Mouse (Mus musculus) inflammation-experienced regulatory T-cells, adult 16 weeks (primary cell): ENCODE measurements around the gene March9. TPM values are rescaled to one million over a fixed set of nuclear protein-coding genes. Genes with fewer than 3 reads are reported as not detected.

ENCODE experiments used
- polyA plus RNA-seq: library from polyadenylated mRNA; unstranded; fragments of 100-300 nt; shearing (Covaris generic); gene quantifications from one replicate; pipeline ENCODE4 v1.2.1, GENCODE M21; 2017

The March9 gene
- 0.32 TPM for polyA plus RNA-seq

DNA sequence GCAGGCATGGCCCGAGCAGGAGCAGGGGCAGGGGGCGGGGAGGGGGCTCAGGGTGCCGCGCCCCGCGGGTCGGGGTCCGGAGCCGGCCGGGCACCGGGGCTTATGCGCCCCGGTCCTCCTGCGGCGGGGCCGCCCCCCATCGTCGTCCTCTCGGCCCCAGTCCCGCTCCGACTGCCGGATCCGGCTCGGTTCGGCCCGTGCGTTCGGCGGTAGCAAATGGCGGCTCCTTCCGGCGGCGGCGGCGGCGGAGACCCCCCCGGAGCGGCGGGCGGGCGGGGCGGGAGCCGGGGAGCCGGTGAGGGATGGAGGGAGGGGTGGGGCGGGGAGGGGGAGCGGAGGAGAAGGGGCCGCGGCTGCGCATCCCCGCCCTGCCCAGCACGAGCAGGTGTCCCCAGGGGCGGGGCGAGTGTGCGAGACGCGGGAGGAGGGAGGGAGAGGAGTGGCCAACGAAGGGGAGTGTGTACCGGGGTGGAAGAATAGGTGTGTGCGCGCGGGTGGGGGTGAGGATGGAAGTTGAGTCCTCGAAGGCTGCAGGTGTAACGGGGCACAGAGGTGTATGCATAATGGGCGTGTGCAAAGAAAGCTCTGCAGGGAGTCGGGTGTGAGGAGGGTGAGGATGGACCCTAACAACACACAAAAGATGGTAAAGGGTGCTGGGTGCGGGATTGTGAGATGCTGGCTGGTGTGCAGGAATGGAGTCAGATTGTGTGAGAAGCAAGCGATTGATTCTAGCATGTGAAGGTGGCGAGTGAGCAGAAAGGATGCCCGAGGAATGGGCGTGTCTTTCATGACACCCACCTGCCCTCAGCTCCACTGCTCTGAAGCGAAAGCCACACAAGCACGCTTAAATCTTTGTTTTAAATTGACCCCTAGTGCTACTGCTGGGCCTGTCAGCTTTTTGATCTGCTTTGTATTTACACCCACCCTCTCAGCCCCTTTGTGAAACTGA lies at the start of gene March9:
Gene March9 (minus strand): TSS at position 217 of the 949 bp plus-strand sequence.

DNA sequence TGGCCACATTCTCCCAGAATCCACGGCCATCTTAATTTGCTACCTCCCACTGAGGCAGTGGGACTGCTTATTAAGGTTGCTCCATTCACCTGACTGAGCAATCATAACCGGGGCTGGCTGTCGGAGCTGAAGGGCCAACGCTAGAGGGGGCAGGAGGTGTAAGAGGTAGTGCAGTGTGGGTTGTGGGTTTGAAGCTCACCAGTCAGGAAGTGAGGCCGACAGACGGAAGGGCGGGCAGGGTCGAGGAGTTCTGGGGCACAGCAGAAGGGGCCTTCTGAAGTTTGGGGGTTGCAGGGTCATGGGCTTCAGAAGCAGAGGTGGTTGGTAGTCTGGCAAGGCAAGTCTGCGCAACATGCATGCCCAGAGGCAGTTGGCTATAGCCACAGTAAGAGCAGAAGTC lies 15.1 kb upstream of the March9 start, which contains the start of gene Agap2:
Gene Agap2 (plus strand): TSS at position 205 of the 400 bp plus-strand sequence.

DNA sequence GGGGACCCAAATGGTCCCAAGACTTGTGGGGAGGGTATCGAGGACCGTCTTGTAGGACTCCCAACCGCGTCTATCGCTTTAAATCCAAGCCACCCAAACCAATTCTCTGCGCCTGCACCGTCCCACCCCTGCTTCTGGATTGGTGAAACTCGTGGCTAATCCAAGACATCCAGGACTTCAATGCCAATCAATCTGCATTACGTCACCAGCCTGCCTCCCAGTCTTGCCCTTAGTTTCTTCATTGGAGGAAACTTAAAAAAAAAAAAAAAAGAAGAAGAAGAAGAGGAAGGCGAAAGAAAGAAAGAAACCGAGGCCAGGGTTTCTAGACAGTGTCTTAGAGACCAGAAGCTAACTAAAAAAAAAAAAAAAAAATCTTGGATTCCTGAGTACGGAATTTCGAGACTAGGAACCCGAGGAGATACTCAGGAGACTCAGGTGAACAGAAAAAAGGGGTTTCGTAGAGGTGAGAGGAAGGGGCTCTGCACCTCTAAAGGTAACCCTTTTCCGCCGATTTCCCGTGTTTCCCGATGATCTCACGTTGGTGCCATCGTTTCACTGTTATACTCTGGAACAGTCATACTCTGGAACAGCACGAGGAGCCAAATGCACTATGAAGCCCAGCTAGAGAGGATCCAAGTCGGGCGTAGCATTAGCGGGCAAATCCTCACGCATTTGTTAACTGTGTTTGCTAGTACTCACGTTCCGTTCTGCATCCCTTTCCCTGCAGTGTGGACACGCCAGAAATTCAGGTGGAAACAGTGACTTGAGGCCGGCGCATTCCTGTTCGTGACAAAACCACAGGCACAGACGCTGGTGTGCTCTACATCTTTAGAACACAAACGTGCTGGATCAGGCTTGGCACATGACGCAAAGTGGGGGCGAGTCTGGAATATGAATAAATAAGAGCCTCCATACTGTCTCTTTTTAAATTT lies 10.5 kb upstream of the March9 start, which contains the start of gene Tspan31:
Gene Tspan31 (minus strand): TSS at position 75 of the 932 bp plus-strand sequence.

DNA sequence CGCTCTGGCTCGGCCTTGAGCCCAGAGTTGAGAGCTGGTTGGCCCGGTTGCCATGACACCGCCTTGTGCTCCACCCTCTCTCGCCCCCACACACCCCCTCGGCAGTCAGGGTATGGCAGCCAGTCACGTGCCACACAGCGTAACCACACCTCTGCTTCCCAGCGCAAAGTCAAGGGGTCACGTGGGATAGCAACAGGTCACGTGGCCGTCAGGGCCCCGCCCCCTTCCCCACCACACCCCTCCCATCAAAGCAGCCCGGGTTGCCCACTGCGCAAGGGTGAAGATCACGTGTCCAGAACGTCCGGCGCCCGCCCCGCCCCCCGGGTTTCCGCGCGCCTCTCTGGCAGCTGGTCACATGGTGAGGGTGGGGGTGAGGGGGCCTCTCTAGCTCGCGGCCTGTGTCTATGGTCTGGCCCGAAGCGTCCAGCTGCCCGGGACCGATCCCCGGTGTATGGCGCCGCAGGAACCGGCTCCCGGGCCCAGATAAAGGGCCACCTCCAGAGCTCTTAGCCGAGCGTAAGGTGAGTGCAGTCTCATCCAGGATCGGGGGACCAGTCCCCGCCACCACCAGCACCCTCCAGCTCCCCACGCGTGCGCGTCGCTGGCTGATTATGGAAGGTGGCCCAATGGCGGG lies 3.4 kb upstream of the March9 start, which contains the start of gene Cdk4:
Gene Cdk4 (plus strand): TSS at position 296 of the 634 bp plus-strand sequence.

DNA sequence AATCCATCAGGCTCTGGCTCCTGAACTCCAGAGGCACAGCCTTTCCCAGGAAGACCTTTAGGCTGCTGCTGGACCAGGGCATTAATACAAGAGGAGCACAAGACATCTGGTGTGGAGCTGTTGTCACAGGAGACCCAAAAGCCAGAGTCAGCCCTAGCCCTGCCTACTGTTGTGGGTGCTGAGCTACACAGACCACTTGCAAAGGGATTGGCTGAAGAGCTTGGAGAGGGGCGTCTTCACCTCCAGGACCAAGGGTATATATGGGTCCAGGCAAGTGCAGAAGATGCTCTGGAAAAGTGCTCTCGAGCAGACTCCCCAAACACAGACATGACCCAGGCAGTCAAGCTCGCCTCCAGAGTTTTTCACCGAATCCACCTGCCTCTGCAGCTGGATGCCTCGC lies 12.0 kb downstream of the March9 start, which contains the start of gene Cyp27b1:
Gene Cyp27b1 (plus strand): TSS at position 297 of the 400 bp plus-strand sequence.

DNA sequence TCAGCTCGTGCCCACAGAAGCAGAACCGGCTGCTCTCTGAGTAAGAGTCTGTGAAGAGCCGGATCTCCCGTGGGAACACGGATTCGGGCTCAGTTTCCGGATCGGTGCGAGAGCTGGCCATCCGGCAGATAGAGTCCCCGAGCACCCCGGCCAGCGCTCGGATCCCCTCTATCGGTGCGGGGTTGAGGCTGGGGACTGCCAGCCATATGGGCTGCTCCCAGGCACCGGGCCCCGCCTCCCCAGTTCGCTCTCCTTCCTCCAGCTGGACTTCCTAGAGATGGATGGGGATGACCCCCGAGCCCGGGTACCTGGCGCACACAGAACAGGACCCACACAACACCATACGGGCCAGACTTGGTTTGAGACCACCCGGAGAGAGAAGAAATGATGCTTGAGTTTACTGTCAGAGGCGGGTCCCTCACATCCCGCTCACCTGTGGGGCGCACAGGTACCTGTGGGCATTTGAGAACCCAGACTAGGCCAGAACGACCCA lies 18.7 kb downstream of the March9 start, which contains the start of the genes Mettl1 and Eef1akmt3:
Gene Mettl1 (plus strand): TSS at position 141 of the 493 bp plus-strand sequence.
Gene Eef1akmt3 (minus strand): TSS at position 240 of the 493 bp plus-strand sequence.

DNA sequence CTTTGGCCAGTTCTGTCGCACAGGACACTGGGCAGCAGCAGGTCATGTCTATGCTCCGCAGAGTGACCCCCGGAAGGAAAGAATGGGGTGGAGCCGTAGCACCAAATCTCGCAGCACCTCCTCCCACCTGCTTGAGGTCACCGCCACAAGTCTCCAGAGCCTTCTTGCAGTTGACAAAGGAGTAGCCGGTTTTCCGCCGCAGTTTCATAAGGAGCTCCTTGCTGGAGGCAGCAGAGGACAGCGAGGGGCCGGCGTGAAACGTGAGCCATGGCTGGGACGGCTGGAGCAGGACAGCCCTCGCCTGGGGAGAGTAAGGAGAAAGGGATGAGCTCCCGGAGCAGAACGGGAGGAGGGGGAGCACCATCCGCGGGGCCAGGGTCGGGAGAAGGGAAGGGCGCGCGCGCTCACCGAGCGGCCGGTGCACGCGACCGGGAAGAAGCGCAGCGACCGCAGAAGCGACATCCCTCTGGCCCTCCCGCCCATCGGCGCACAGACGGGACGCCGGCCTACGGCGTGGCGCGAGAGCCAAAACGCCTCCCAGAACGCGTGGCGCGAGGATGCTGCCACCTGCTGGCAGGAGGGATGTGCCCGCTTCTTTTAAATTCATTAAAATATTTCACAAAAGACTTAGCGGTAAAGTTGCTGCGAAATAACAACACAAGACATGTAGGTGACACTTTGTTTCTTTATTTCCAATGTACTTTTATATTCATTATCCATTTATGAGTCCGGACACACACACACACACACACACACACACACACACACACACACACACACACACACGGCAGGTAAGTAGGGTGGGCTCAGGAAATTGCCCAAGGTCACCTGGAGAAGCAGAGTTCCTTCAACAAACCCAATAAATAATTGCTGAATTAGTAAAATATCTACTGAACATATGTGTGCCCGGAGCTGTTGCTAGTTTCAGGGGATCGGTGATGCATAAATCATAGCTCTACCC lies 29.4 kb downstream of the March9 start, which contains the start of gene Tsfm:
Gene Tsfm (minus strand): TSS at position 505 of the 961 bp plus-strand sequence.

Other genes starting within 250 kb of the March9 start
- 11.3 TPM for gene Atp23, start 158.8 kb downstream of the March9 start, polyA plus RNA-seq
- 18.1 TPM for gene Ctdsp2, start 81.5 kb downstream of the March9 start, polyA plus RNA-seq
- gene Avil, start 59.5 kb downstream of the March9 start, polyA plus RNA-seq = 0.22 TPM
- gene Tsfm, start 29.3 kb downstream of the March9 start, polyA plus RNA-seq = 51.0 TPM
- 21.7 TPM for gene Mettl1, start 18.8 kb downstream of the March9 start, polyA plus RNA-seq
- gene Eef1akmt3, start 18.7 kb downstream of the March9 start, polyA plus RNA-seq = 0.18 TPM
- not detected for gene Cyp27b1, start 11.9 kb downstream of the March9 start, polyA plus RNA-seq
- gene Cdk4, start 3.4 kb upstream of the March9 start, polyA plus RNA-seq = 398 TPM
- gene Tspan31, start 10.1 kb upstream of the March9 start, polyA plus RNA-seq = 129 TPM
- gene Agap2, start 15.1 kb upstream of the March9 start, polyA plus RNA-seq = 33.5 TPM
- 232 TPM for gene Os9, start 60.9 kb upstream of the March9 start, polyA plus RNA-seq
- gene B4galnt1, start 105.0 kb upstream of the March9 start, polyA plus RNA-seq = 632 TPM
- gene Slc26a10, start 120.5 kb upstream of the March9 start, polyA plus RNA-seq = 6.5 TPM
- gene Arhgef25, start 129.9 kb upstream of the March9 start, polyA plus RNA-seq = 0.32 TPM
- 141 TPM for gene Dtx3, start 135.5 kb upstream of the March9 start, polyA plus RNA-seq
- gene Pip4k2c, start 151.4 kb upstream of the March9 start, polyA plus RNA-seq = 43.4 TPM
- gene Kif5a, start 203.2 kb upstream of the March9 start, polyA plus RNA-seq = 0.33 TPM
- 131 TPM for gene Dctn2, start 206.2 kb upstream of the March9 start, polyA plus RNA-seq
- gene Mbd6, start 228.8 kb upstream of the March9 start, polyA plus RNA-seq = 8.4 TPM